26 mouse cellular contexts compared by ENCODE assay signal in the genomic region with DNA sequence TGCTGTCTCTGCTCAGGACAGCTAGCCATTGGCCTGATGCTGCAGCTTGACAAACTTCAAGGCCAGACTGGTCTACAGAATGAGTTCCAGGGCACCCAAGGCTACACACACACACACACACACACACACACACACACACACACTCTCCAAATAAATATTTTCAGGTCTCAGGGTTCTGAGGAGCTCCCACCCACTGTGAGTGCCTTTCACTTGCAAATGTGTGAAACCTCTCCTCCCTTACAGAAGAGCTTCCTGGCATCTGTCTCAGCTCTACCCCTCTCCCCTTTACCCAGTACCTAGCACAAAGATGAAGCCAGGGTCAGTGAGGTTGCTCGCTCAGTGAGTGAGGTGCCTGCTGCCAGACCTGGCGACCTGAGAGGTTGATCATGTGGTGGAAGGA. TPM values are rescaled to one million over a fixed set of nuclear protein-coding genes. Genes with fewer than 3 reads are reported as not detected.
A peak's percentile ranks its signal among the peaks of the same experiment; 100 is the strongest.
DNase-seq lines count a peak whose midpoint lies in the region; ATAC-seq and TF ChIP-seq lines count a peak whose summit lies in the region.
"Had no signal": no experiment of that assay in that cellular context is flagged by ENCODE, and none has a peak within 500 bp of the region (broad histone marks: within the 10 kb centered on the region; RNA-seq: fewer than 3 reads in every experiment).

No protein-coding gene starts in this region.

- no peak for TF ChIP-seq CTCF in E14TG2a.4 (conservative IDR thresholded peaks at IDR 0.05; ENCODE audit: low read length)

- H3K27ac ChIP-seq in forebrain, embryonic 12.5 days: no peak overlapping the region
- H3K27ac ChIP-seq in forebrain, embryonic 10.5 days: no peak overlapping the region
- H3K27ac ChIP-seq: embryonic facial prominence, embryonic 10.5 days; embryonic facial prominence, embryonic 12.5 days; forebrain, embryonic 13.5 days; forebrain, embryonic 15.5 days had no signal

- H3K36me3 ChIP-seq in forebrain, embryonic 12.5 days (replicated peaks): no peaks in the 10 kb centered on the region
- no peaks in the 10 kb centered on the region for H3K36me3 ChIP-seq in forebrain, embryonic 10.5 days (replicated peaks)
- no peaks in the 10 kb centered on the region for H3K36me3 ChIP-seq in E14TG2a.4 (ENCODE audit: insufficient read depth, low read length)
- H3K36me3 ChIP-seq: embryonic facial prominence, embryonic 10.5 days; embryonic facial prominence, embryonic 12.5 days; forebrain, embryonic 15.5 days; G1E had no signal

- DNase-seq in forebrain, embryonic 10.5 days (ENCODE audit: extremely low spot score, low spot score): no peak
- peak; percentile 95 for DNase-seq in ES-CJ7 (ENCODE audit: low read depth, low spot score)
- DNase-seq in R1 (ENCODE audit: low read depth, low spot score): peak; percentile 95
- DNase-seq in ovary, postnatal 14 days (ENCODE audit: low spot score): no peak
- DNase-seq in left cerebral cortex, postnatal 25 days (ENCODE audit: low spot score in 2 of 2): no peak
- DNase-seq in ovary, postnatal 36 days (ENCODE audit: low spot score): no peak
- DNase-seq: adrenal gland, adult 2 months; adrenal gland, postnatal 10 days; adrenal gland, postnatal 25 days; B cell, adult 2 months; cerebellum, adult 11 months; cerebellum, adult 18-20 months; cerebellum, adult 8-10 months; cerebellum, adult 9-11 months; cerebellum, postnatal 25 days; forebrain, postnatal 0 days had no signal

- H3K9ac ChIP-seq in forebrain, embryonic 12.5 days: 0 out of 2 replicates have a peak overlapping the region, but pooled peaks have one; percentile 21
- H3K9ac ChIP-seq: embryonic facial prominence, embryonic 12.5 days; forebrain, embryonic 13.5 days; forebrain, embryonic 15.5 days; forebrain, postnatal 0 days had no signal

- H3K27me3 ChIP-seq in forebrain, embryonic 12.5 days: no peaks in the 10 kb centered on the region
- H3K27me3 ChIP-seq in forebrain, embryonic 10.5 days (ENCODE audit: poor library complexity, severe bottlenecking): no peaks in the 10 kb centered on the region
- no peaks in the 10 kb centered on the region for H3K27me3 ChIP-seq in E14TG2a.4 (ENCODE audit: insufficient read depth, low read length)
- H3K27me3 ChIP-seq: embryonic facial prominence, embryonic 12.5 days; forebrain, embryonic 13.5 days; forebrain, embryonic 15.5 days; Patski had no signal

- no peaks in the 10 kb centered on the region for H3K9me3 ChIP-seq in forebrain, embryonic 12.5 days
- peaks cover 3% of the 10 kb centered on the region; the same call in 1 of the 2 replicates for H3K9me3 ChIP-seq in forebrain, embryonic 10.5 days
- peaks cover 6% of the 10 kb centered on the region for H3K9me3 ChIP-seq in E14TG2a.4 (ENCODE audit: low read length)
- H3K9me3 ChIP-seq: embryonic facial prominence, embryonic 12.5 days; forebrain, embryonic 13.5 days; forebrain, embryonic 15.5 days had no signal

- ATAC-seq in forebrain, embryonic 12.5 days (ENCODE audit: low FRiP score): no peak
- ATAC-seq: activated CD4-positive, CD25-positive, alpha-beta regulatory T cell, adult 4 months; CD4-positive, CD25-positive, alpha-beta regulatory T cell, adult 4 months; forebrain, embryonic 13.5 days; forebrain, embryonic 15.5 days; forebrain, postnatal 0 days; Patski had no signal

- no peaks in the 10 kb centered on the region for H3K4me1 ChIP-seq in forebrain, embryonic 12.5 days
- H3K4me1 ChIP-seq in forebrain, embryonic 10.5 days: no peaks in the 10 kb centered on the region
- peaks cover 42% of the 10 kb centered on the region for H3K4me1 ChIP-seq in E14TG2a.4 (replicated peaks; ENCODE audit: low read depth, low read length)
- H3K4me1 ChIP-seq: embryonic facial prominence, embryonic 10.5 days; embryonic facial prominence, embryonic 12.5 days; forebrain, embryonic 13.5 days; forebrain, embryonic 15.5 days had no signal

- no peak overlapping the region for H3K4me2 ChIP-seq in forebrain, embryonic 12.5 days
- H3K4me2 ChIP-seq: embryonic facial prominence, embryonic 12.5 days; forebrain, embryonic 13.5 days; forebrain, embryonic 15.5 days had no signal

- H3K4me3 ChIP-seq in forebrain, embryonic 12.5 days (replicated peaks): no peak overlapping the region
- no peak overlapping the region for H3K4me3 ChIP-seq in forebrain, embryonic 10.5 days
- H3K4me3 ChIP-seq in E14TG2a.4 (replicated peaks; ENCODE audit: low read length): peak overlapping the region; percentile 7; the same call in 1 of the 2 replicates
- H3K4me3 ChIP-seq: embryonic facial prominence, embryonic 10.5 days; embryonic facial prominence, embryonic 12.5 days; forebrain, embryonic 13.5 days; forebrain, embryonic 15.5 days had no signal

- 65% methylated on average over 2 of the region's 2 CpGs for WGBS in forebrain, embryonic 12.5 days
- WGBS in forebrain, embryonic 10.5 days: 71% methylated on average over 2 of the region's 2 CpGs

- intact Hi-C loops in left cerebral cortex, postnatal 25 days (cut with DNase I): loop anchor here (5.0 to 10.0 kb wide), 4 partner anchors 126 to 478 kb away; a partner anchor contains a TSS

RNA-seq across cellular contexts. Expression of a gene that starts 22.9 kb away (rescaled TPM):
- 65.4 and 70.4 TPM in 2 replicates for polyA plus RNA-seq in forebrain, embryonic 12.5 days (2016; fragmentation: Nextera tagmentation; extraction: Ambion mirVana)
- 60.5 and 61.5 TPM in 2 replicates for polyA plus RNA-seq in forebrain, embryonic 10.5 days (2016; fragmentation: Nextera tagmentation; extraction: Ambion mirVana)
- total RNA-seq in left cerebral cortex, postnatal 25 days (2021): 10 to 100 TPM; 70.2 to 76.0 TPM

RNA-seq across cellular contexts. Expression of a gene that starts 22.9 kb away (rescaled TPM):
- 56.2 and 56.6 TPM in 2 replicates for polyA plus RNA-seq in forebrain, embryonic 12.5 days (2016; fragmentation: Nextera tagmentation; extraction: Ambion mirVana)
- polyA plus RNA-seq in forebrain, embryonic 10.5 days (2016; fragmentation: Nextera tagmentation; extraction: Ambion mirVana): 98.2 and 107 TPM in 2 replicates
- total RNA-seq in left cerebral cortex, postnatal 25 days (2021): 10 to 100 TPM; 35.3 to 40.1 TPM

RNA-seq across cellular contexts. Expression of a gene that starts 29.2 kb away (rescaled TPM):
- polyA plus RNA-seq in forebrain, embryonic 12.5 days (2016; fragmentation: Nextera tagmentation; extraction: Ambion mirVana): 277 and 280 TPM in 2 replicates
- 102 and 105 TPM in 2 replicates for polyA plus RNA-seq in forebrain, embryonic 10.5 days (2016; fragmentation: Nextera tagmentation; extraction: Ambion mirVana)
- 10 to 100 TPM; 53.0 to 56.1 TPM for total RNA-seq in left cerebral cortex, postnatal 25 days (2021)

RNA-seq across cellular contexts. Expression of a gene that starts 30.5 kb away (rescaled TPM):
- polyA plus RNA-seq in forebrain, embryonic 12.5 days (2016; fragmentation: Nextera tagmentation; extraction: Ambion mirVana): 117 and 118 TPM in 2 replicates
- 114 and 129 TPM in 2 replicates for polyA plus RNA-seq in forebrain, embryonic 10.5 days (2016; fragmentation: Nextera tagmentation; extraction: Ambion mirVana)
- 10 to 100 TPM; 76.7 to 82.6 TPM for total RNA-seq in left cerebral cortex, postnatal 25 days (2021)

RNA-seq across cellular contexts. Expression of a gene that starts 40.5 kb away (rescaled TPM):
- 57.9 and 58.4 TPM in 2 replicates for polyA plus RNA-seq in forebrain, embryonic 12.5 days (2016; fragmentation: Nextera tagmentation; extraction: Ambion mirVana)
- 66.9 and 68.8 TPM in 2 replicates for polyA plus RNA-seq in forebrain, embryonic 10.5 days (2016; fragmentation: Nextera tagmentation; extraction: Ambion mirVana)
- 100 to 1,000 TPM; 161 to 175 TPM for total RNA-seq in left cerebral cortex, postnatal 25 days (2021)

Comparison
In these comparisons a context has a peak if more than half of its experiments do, and no peak if none do; other contexts are left out.
1. DNase-seq: peak in ES-CJ7 (single experiment) and R1 (single experiment); none in forebrain, embryonic 10.5 days (single experiment), ovary, postnatal 14 days (single experiment), left cerebral cortex, postnatal 25 days (0 of 2) and ovary, postnatal 36 days (single experiment).